Mouse (Mus musculus) bone marrow macrophage, adult 2 months (primary cell): Measurements from ENCODE around the gene Kcnk18.

Experiments
- CTCF ChIP-seq: IDR thresholded peaks from 2 replicates; pipeline ENCODE4 v1.5.1; 2012; ENCODE audit warnings: low read depth, mild to moderate bottlenecking, low read length, moderate library complexity
- POLR2A ChIP-seq: IDR thresholded peaks from 2 replicates; pipeline ENCODE4 v1.6.1; 2012; ENCODE audit warnings: mild to moderate bottlenecking, low read depth, low read length, borderline replicate concordance

- TF ChIP-seq CTCF (no peak), POLR2A (no peak)
Observed at GRCm38 (mm10) chr19:59218991-59219390, at the start of gene Kcnk18.
